Mouse (Mus musculus) R1 (cell line): ENCODE data around the gene Mmp17.

Experiments
- DNase-seq: peaks from one replicate; pipeline ENCODE4 v3.0.0-alpha.2; 2018; ENCODE audit warnings: low read depth, low spot score

Mmp17 gene

DNA sequence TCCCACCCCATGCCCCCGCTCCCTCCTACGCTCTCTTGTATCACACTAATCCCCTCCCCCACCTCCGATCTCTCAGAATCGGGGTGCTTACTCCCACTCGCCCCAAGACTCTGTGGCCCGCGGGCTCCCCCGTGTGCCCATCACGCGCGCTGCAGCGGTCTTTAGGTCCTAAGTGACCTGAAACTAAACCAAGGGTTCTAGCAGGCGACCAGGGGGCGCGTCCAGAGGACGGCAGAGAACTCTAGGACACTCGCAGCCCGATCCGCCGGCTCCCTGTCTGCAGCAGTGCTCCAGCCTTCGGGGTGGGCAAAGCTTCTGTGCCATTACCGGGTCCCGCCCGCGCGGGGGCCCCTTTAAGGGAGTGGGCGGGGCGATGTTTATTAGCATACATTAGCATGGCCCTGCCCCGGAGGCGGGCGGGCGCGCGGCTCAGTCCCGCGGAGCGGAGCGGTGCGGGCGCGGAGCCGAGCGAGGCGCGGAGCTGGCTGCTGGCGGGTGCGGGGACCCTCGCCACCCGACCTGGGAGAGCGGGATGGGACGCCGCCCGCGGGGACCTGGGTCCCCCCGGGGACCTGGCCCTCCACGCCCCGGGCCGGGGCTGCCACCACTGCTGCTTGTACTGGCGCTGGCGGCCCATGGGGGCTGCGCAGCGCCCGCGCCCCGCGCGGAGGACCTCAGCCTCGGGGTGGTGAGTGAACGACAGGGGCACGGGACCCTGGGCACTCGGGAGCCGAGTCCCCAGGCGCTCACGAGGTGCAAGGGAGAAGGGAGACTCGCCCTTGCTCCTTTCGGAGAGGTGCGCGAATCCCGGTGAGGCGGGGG is at the start of gene Mmp17:
Mmp17 (plus strand) TSS at position 409 of the 822 bp plus-strand sequence.
- DNase-seq, result peak; percentile 92

DNA sequence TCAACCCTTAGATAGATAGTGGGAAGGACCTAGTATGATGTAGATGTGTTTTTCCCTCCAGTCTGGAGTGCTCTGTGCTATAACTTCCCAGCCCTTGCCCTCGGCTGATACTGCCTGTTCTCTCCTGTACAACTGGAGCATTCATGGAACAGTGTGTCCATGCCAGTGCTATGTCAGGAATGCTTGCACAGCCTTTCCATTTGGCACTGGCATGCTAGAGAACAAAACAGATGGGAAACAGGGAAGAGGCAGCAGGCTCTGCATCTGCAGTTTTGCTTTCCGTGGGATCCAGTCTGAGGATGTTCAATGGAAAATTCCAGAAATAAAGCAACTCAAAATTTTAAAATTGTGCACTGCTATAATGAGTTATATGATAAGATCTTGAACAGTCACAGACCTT is 49.5 kb upstream of the Mmp17 start:
- no peak for DNase-seq

DNA sequence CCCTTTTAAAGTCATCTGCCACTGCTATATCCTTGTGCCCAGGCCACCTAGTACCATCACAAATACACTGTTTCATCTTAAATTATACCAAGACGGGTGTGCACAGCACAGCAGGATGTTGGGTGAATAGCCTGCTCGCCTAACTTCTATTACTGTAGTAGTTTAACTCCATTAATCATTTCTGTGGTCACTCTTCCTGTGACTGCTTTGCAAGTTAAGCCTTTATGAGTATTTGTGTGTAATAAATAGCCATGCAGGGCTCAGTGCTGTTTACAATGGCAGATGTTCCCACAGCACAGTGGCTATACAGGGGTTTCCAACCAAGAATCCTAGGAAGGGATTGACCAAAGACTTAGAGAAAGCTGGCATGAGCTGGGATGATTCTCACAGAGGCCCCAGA is 48.9 kb upstream of the Mmp17 start:
- no peak for DNase-seq

DNA sequence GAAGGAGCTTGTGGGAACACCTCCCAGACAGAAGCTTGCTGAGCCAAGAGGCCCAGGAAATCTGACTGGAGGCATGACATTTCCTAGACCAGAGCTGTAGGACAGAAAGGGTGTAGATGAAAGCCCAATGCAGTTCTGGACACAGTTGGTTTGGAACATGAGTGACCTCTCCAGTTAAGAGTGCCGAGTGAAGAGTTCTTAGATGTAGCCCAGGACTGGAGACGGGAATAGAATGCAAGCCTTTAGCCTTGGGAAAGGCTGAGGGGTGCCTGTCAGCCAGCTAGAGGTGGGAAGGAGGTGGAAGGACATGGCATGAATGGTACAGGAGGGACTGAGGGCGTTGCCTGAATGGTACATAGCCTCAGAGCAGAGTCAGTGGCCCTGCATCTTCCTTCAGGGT is 48.5 kb upstream of the Mmp17 start:
- DNase-seq, result no peak

DNA sequence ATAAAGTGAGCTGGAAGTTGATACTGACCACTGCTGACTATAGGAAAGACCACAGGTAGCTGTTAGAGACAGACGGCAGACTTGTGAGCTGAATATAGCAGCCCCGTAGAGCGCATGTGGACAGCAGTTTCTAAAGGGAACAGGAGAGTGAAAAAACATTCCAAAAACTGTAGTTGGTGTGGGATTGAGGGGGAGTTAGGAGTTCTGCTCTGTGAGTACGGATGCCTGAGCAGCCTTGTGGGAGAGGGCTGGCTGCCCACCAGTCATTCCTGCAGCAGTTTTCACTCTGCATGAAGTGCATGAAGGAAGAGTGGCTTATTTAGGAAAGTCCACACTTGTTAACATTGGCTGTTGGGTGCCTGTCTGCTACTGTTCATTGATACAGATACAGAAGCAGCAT is 45.1 kb upstream of the Mmp17 start:
- no peak for DNase-seq

DNA sequence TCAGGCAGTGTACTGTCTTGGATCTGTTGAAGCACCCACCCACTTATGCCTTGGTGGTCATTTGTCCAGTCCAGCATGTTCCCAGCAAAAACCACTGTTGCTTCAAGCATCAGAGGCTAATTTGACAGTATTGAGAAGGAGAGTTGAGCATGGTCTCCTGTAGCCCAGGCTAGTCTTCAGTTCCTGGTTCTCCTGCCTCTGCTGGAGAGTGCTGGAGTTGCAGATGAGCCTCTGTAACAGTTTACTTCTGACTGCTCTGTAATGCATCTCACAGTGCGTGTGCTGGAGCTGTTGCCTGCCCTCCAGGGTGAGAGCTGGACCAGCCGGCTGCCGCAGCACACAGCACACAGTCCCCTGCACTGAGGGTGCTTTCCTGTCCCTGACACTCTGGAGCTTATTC is 41.7 kb upstream of the Mmp17 start:
- DNase-seq, result peak; percentile 44

DNA sequence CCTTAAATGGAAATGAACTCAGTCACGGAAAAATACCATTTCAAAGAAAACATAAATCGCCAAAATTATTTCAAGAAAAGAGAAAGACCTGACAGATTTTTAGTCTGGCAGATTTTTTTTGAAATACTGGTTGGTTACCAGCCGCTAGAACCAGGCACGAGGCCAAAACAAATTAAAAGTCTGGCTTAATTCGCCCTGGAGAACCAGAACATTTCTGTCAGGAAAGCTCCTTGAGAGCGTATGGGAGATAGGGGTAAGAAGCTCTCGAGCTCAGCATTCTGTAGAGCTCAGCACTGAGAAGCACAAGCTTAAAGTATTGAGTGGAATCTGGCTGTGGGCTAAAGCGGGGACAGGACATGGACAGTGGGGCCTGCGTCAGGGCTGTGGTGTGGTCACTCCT is 38.2 kb upstream of the Mmp17 start:
- DNase-seq, result no peak

DNA sequence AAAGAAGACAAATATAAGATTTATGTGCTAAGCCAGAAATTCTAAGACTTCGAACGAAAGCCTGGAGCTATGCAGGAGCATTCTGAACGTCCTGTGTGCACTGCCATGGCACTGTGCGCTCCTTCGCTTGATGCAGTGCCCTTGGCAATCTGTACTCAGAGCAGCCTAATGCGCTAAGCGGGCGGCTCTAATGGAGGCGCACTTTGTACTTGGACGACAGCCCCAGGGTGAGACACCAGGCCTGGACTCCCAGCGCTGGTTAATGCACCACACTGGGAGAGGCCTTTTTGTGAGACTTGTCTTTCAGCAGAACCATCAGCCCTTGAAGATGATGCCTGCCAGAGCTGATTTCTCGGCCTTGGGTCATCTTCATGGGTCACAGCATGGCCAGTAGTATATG is 34.3 kb upstream of the Mmp17 start:
- DNase-seq, result no peak

DNA sequence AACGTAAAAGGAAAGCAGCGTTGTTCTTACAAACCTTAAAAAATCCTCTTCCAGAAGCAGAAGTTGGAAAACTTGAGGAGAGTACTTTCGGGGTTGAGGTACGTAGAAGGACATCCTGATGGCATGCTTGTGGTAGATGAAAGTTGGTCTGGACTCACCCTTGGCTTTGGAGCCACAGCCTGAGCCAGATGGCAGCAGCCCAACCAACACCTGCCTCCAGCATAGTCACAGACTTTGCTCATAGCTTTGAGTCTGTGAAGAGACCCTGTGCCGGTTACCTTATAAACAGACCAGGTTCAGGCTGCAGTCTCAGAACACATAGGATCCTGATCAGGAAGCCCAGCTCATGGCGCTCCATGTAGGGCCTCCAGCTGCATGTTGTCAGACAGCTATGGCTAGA is 33.2 kb upstream of the Mmp17 start:
- no peak for DNase-seq

DNA sequence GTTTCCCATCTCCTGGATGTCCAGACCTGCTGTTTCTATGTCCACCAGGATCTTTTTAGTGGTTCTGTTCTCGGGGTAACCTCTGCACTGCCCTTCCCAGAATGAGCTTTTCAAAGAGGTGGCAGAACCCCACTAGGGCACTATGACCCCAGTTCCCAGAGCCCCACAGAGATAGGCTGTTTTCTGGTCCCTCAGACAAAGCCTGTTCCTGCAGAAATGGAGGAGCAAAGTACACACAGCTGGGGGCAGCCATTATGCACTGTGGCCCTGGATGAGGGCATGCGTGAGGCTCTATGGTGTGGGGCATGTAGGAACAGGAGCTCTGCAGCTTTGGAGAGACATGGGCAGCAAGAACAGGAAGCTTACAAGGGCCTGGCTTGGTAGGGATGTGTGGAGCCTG is 32.0 kb upstream of the Mmp17 start:
- no peak for DNase-seq

DNA sequence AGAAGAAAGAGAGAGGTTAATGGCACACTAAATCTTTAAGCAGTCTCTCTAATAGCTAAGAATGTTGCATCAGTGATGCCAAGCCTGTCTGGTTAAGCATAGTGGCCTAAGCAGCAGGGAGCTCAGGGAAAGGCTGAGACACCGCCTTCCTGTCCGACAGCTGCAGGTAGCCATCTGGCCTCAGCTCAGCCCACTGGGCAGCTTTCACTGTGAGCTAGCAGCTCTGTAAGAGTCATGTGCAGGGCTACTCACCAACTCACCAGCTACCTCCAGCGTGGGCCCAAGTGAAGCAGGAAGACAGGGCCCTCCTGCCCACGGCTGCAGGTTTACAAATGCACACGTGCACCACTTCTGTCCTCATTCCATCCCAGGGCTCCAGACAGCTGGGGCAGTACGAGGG is 30.3 kb upstream of the Mmp17 start:
- no peak for DNase-seq

DNA sequence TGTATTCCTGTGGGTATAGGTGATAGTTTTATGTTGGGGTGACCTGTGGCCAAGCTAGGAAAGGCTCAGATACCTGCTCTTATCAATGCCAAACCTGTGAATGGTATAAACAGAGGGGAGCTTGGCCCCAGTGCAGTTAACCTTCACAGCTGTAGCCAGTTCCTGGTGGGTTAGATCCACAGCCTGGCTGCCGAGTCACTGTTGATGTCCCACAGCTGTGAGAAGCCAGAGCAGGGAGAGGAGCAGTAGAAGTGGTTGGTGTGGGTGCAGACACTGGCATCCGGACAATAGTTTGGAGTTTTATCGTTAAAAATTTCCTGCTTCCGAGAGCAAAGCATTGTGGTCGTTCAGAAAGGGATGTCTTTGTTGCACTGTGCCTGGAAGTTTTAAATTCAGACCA is 25.4 kb upstream of the Mmp17 start:
- DNase-seq, result no peak

DNA sequence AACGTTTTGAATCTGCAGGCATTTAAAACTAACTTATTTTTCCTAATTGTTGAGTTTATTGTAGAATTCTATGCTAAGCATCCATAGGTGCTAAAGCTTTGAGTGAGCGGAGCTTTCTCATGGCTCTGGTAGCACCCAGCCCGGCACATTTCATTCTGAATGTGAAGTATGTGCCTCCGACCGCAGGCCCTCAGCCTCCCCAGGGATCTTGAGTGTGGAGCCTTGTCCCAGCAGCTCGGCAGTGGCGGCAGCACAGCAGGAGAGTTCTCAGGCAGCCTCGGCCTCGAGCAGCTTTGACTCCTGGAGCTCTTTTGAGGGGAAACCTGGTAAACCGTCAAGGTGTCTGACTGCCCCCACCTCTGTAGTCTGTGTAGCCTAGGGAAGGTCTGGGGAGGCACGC is 24.7 kb upstream of the Mmp17 start:
- DNase-seq, result peak; percentile 24

DNA sequence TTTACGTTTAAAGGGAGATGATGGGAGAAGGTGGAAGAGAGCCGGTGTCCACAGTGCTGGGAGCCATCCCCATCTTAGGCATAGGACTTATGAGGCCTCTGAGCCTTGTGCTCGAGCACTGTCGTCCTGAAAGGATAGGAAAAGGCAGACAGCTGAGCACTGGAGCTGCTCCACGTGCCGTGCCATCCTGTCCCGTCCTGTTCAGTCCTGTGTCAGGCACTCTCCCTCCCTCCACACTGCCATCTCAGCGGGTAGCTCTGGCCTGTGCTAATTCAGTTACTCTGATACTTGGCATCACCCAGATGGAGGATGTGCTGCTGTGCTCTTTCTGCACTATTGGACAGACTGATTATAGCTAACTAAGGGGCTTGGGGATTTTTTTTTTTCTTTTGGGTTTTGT is 21.6 kb upstream of the Mmp17 start:
- DNase-seq, result no peak

DNA sequence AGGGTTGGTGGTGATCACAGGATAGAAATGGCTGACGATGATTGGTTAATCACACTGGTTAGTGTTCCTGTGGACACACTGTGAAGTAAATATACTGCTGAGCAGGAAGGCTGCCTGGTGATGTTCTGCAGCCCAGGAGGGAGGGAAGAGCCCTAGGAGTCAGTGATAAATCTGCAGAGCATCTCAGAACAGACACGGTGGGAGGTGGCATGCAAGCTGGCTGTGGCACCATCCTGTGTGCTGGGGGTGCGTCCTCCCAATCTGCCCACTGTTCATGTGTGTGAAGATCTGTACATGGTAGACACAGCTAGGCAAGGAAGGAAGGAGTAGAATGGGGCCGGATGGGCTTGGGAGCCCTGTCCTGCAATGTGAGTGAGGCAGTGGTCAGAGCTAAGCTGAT is 15.4 kb upstream of the Mmp17 start:
- DNase-seq, result no peak

DNA sequence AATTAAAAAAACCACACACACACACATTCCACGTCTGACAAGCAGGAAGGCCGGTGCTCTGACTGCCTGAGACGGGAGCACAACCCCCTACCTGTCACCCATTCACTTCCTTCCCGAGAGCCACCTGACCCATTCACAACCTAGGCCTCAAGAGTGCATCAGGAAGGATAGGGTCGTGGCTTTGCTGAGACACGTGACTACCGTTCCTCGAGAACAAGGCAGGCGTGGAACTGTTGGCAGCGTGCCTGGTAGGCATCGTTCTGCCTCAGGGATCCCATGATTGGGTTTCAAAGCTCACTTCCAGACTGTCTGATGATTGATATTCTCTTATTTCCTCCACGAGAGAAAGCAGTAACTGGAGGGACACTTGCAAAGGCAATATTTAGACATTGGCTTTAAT is 5.8 kb upstream of the Mmp17 start:
- peak; percentile 47 for DNase-seq

DNA sequence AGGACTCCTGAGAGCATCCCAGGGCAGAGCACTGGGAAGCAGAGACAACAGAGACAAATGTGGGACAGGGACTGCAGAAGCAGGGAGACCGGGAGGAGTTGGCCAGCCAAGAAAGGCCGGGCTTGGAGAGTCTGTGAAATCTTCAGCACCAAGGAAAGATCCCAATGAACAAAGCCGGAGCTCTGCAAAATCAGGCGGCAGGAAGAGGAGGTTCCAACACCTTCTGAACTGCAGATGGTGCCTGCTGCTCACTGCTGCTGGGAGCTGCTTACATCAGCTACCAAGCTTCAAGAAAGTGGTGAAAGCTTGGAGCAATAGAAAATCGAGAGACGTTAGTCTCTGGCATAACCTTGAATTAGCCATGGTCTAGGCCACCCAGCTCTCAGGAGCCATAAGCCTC is 3.9 kb upstream of the Mmp17 start:
- DNase-seq, result no peak

DNA sequence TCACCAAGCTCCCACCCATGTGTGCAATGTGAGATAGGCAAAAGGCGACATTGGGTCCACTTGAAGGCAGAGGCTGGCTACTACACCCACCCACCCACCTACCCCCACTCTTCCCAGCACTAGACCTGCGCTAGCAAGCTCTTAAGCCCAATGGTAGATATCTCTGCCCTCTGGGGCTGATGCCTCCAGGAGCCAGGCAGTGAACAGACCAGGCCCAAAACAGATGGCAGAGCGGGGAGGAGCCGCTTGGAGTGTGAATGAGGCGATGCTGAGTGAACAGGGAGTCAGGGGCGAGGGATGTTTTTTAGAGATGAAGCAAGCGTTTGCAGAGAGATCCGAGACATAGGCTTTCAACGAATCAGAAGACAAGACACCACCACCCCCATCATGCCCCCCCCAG is 3.4 kb upstream of the Mmp17 start:
- no peak for DNase-seq

DNA sequence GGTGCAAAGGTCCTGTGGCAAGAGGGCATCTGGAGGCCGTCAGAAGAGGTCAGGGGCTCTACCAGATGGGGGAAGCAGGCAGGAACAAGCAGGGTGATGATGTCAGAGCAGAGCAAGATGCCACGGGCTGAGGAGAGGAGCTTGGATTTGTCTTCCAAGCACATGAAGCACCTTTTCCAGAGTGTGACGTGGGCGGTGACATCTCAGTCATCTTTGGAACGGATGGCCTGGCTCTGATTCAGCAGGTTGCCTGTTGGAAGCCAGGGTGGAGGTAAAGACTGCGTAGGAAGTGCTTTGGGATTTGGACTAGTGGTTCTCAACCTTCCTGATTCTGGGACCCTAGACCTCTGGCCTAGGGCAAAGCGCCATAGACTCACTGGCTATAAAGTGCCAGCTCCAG is 3.0 kb upstream of the Mmp17 start:
- DNase-seq, result no peak

DNA sequence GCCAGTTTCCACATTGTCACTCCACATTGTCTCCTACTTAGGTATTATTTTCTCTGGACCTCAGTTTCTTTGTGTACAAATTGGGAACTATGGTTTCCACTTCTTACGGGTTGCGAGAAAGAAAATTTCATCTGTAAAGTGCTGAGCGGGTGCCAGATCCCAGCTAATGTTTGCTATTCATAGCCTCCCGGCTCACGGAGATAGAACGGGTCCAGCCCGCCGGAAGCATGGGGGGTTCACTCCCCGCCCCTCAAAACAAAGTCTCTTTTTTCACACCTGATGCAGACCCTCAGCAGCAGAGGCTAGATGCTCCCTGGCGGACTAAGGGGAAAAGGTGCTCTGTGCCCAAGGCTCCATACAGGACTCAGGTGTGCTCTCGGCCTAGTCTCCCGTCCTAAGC is 638 bp upstream of the Mmp17 start:
- no peak for DNase-seq

DNA sequence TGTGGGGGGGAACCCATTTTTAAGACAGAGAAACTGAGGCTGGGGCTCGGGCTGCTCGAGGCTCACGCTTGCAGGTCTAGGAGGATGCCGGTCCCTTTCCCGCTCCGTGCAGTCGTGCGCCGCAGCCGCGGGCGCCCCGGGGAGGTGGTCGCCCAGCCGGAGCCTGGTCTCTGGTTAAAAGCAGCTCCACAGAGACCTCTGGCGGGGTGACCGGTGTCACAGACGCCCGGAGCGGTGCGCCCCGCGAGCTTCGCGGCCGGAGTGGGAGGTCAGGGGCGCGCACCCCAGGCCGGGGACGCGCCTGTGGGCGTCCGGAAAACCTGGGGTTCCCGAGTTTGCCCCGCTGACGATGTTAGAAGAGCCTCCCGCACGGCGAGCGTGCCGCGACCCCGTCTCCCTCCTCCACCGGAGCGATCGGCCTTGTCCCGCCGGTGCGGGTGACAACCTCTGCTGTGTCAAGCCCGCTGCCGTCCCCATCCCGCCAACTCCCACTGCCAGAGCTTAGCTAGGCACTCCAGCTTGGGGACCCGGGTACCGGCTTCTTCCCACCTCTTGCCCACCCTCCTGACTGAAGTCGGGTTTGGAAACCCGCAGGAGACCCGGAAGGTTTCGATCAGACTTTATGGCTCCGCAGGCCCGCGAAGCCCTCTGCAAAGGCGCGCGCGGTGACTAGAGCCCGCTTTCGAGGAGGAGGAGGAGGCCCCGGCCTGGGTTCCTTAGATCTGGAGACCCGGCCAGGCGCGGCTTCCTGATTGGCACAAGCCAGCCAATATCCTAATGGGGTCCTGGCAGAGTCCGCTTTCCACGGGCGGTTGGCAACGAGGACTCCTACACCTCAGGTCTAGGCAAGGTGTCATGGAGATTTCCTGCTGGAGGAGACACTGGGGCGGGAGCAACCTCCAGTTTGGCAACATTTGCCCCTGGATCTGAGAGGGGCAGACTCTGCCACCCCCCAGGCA is 893 bp downstream of the Mmp17 start:
- peak; percentile 39 for DNase-seq

DNA sequence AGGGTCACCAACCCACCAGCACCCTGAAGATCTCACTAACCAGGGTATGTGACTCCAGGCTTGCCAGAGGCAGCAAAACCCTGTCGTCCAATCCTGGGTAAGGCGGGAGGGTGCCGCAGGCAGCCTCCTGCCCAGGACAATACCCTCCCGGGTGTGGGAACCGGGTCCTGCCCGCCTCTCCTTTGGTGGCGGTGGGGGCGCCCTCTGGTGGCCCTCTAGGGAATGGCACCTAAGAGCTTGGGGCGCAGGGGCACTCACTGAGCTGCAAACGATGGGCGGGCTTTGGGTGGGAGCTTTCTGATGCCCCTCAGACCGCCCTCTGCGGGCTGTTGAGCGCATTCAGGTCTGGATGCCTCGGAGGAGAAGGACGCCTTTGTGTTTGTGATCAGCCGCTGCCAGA is 2.0 kb downstream of the Mmp17 start:
- DNase-seq, result peak; percentile 90

DNA sequence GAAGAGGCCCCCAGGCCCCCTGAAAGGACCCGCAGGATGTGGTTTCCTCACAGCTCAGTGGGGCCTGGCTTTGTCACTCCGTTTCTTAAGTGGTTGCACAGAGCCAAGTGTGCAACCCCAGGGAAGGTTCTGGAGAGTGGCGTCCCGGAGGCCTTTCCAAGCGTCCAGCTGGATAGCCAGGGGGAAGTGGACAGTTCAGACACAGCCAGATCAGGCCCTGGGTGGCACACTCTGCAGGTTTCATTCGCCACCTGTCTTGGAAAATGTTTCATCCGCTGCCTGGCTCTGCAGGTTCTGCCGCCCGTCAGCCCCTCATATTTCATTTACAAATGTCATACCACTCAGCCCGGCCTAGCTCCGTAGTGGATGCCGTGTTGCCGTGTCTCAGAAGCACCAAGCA is 2.5 kb downstream of the Mmp17 start:
- no peak for DNase-seq
